Mouse (Mus musculus) hindbrain, embryonic 13.5 days (tissue): ENCODE results near the gene St3gal4. TPM values are rescaled to one million over a fixed set of nuclear protein-coding genes. Genes with fewer than 3 reads are reported as not detected.

ENCODE experiments used
- ATAC-seq: fragments of 200-750 bp; cut with Nextera tagmentation; 2 replicates; pipeline ENCODE4 v1.8.0; 2017; ENCODE audit warnings: moderate TSS enrichment; ENCODE audit not compliant: low FRiP score
- H3K27ac ChIP-seq: fragments of 300-500 bp; sonication (generic); 2 replicates; pipeline ENCODE4 v1.5.1; 2015; ENCODE audit warnings: inconsistent platforms, mild to moderate bottlenecking, moderate library complexity
- H3K27me3 ChIP-seq: fragments of 300-500 bp; sonication (generic); 2 replicates; pipeline ENCODE4 v1.6.1; 2015; ENCODE audit warnings: mild to moderate bottlenecking, inconsistent platforms
- H3K36me3 ChIP-seq: fragments of 300-500 bp; sonication (generic); 2 replicates; pipeline ENCODE4 v1.6.1; 2015; ENCODE audit warnings: mild to moderate bottlenecking, inconsistent platforms
- H3K4me1 ChIP-seq: fragments of 300-500 bp; sonication (generic); replicated peaks from 2 replicates; pipeline ENCODE4 v1.6.1; 2015; ENCODE audit warnings: inconsistent platforms
- H3K4me2 ChIP-seq: fragments of 300-500 bp; sonication (generic); 2 replicates; pipeline ENCODE4 v1.6.1; 2015; ENCODE audit warnings: inconsistent platforms, mild to moderate bottlenecking, moderate library complexity
- H3K4me3 ChIP-seq: fragments of 300-500 bp; sonication (generic); 2 replicates; pipeline ENCODE4 v1.5.1; 2015; ENCODE audit warnings: mild to moderate bottlenecking, inconsistent platforms
- H3K9ac ChIP-seq: fragments of 300-500 bp; sonication (generic); 2 replicates; pipeline ENCODE4 v1.6.1; 2015; ENCODE audit warnings: mild to moderate bottlenecking, inconsistent platforms
- H3K9me3 ChIP-seq: fragments of 300-500 bp; sonication (generic); 2 replicates; pipeline ENCODE4 v1.6.1; 2016; ENCODE audit warnings: inconsistent platforms
- WGBS: fragments of 180-500 bp; shearing (Covaris S2); methylation state at CpG from one replicate; pipeline ENCODE4 v1.1.7; 2015; 5-methylcytosine and 5-hydroxymethylcytosine counted together
- polyA plus RNA-seq: library from polyadenylated mRNA; unstranded; fragments of >200 nt; fragmentation: Nextera tagmentation; extraction: Ambion mirVana; gene quantifications from 2 replicates; pipeline ENCODE4 v1.2.1, GENCODE M21; 2015

Gene St3gal4
- polyA plus RNA-seq, 1 experiment from 2014 or later: 9.8 TPM

GRCm38 (mm10) chr9:35095726-35096125, 23.3 kb downstream of the St3gal4 start:
- no peaks in the 10 kb centered on the region for H3K4me1 ChIP-seq
- WGBS: 94% methylated on average over 1 of the region's 1 CpGs
- H3K4me2 ChIP-seq: no peak overlapping the region
- no peak overlapping the region for H3K9ac ChIP-seq
- ATAC-seq: no peak
- H3K27me3 ChIP-seq: no peaks in the 10 kb centered on the region
- no peak overlapping the region for H3K4me3 ChIP-seq
- H3K9me3 ChIP-seq: no peaks in the 10 kb centered on the region
- no peak overlapping the region for H3K27ac ChIP-seq
- no peaks in the 10 kb centered on the region for H3K36me3 ChIP-seq

- ATAC-seq: no peak
- Histone ChIP-seq H3K27ac (no peak overlapping the region), H3K4me3 (no peak overlapping the region), H3K9ac (no peak overlapping the region), H3K36me3 (no peaks in the 10 kb centered on the region), H3K27me3 (no peaks in the 10 kb centered on the region), H3K4me2 (no peak overlapping the region), H3K9me3 (no peaks in the 10 kb centered on the region), H3K4me1 (no peaks in the 10 kb centered on the region)
- 91% methylated on average over 3 of the region's 3 CpGs for WGBS
These were observed 25.7 kb downstream of the St3gal4 start for GRCm38 (mm10) chr9:35093350-35093749.

GRCm38 (mm10) chr9:35092904-35093303, 26.2 kb downstream of the St3gal4 start:
- H3K4me2 ChIP-seq: no peak overlapping the region
- 88% methylated on average over 2 of the region's 2 CpGs for WGBS
- no peak for ATAC-seq
- H3K4me3 ChIP-seq: no peak overlapping the region
- H3K27me3 ChIP-seq: no peaks in the 10 kb centered on the region
- no peaks in the 10 kb centered on the region for H3K9me3 ChIP-seq
- H3K27ac ChIP-seq: no peak overlapping the region
- no peaks in the 10 kb centered on the region for H3K4me1 ChIP-seq
- H3K36me3 ChIP-seq: no peaks in the 10 kb centered on the region
- H3K9ac ChIP-seq: no peak overlapping the region

GRCm38 (mm10) chr9:35061446-35061845, 57.6 kb downstream of the St3gal4 start:
- no peak for ATAC-seq
- H3K4me3 ChIP-seq: no peak overlapping the region
- WGBS: 78% methylated on average over 2 of the region's 2 CpGs
- no peak overlapping the region for H3K4me2 ChIP-seq
- no peak overlapping the region for H3K9ac ChIP-seq
- H3K36me3 ChIP-seq: no peaks in the 10 kb centered on the region
- no peaks in the 10 kb centered on the region for H3K4me1 ChIP-seq
- no peaks in the 10 kb centered on the region for H3K9me3 ChIP-seq
- H3K27ac ChIP-seq: no peak overlapping the region
- H3K27me3 ChIP-seq: no peaks in the 10 kb centered on the region

GRCm38 (mm10) chr9:35059881-35060280, 59.2 kb downstream of the St3gal4 start:
- Histone ChIP-seq H3K4me1 (no peaks in the 10 kb centered on the region), H3K9ac (no peak overlapping the region), H3K27me3 (no peaks in the 10 kb centered on the region), H3K27ac (no peak overlapping the region), H3K36me3 (no peaks in the 10 kb centered on the region), H3K9me3 (no peaks in the 10 kb centered on the region), H3K4me3 (no peak overlapping the region), H3K4me2 (no peak overlapping the region)
- ATAC-seq: no peak
- 89% methylated on average over 5 of the region's 5 CpGs for WGBS

GRCm38 (mm10) chr9:35058596-35059354, 60.3 kb downstream of the St3gal4 start:
- no peak overlapping the region for H3K27ac ChIP-seq
- H3K4me3 ChIP-seq: no peak overlapping the region
- no peak overlapping the region for H3K9ac ChIP-seq
- no peak overlapping the region for H3K4me2 ChIP-seq
- H3K4me1 ChIP-seq: no peaks in the 10 kb centered on the region
- ATAC-seq: no peak
- WGBS: 95% methylated on average over 2 of the region's 2 CpGs
- H3K27me3 ChIP-seq: no peaks in the 10 kb centered on the region
- no peaks in the 10 kb centered on the region for H3K9me3 ChIP-seq
- H3K36me3 ChIP-seq: no peaks in the 10 kb centered on the region

- H3K9me3 ChIP-seq: no peaks in the 10 kb centered on the region
- no peak for ATAC-seq
- no peaks in the 10 kb centered on the region for H3K4me1 ChIP-seq
- H3K36me3 ChIP-seq: peaks cover 3% of the 10 kb centered on the region
- H3K4me3 ChIP-seq: no peak overlapping the region
- WGBS: 95% methylated on average over 4 of the region's 4 CpGs
- no peaks in the 10 kb centered on the region for H3K27me3 ChIP-seq
- H3K9ac ChIP-seq: no peak overlapping the region
- no peak overlapping the region for H3K27ac ChIP-seq
- no peak overlapping the region for H3K4me2 ChIP-seq
These were observed 60.9 kb downstream of the St3gal4 start for GRCm38 (mm10) chr9:35058186-35058585.

GRCm38 (mm10) chr9:35057631-35058030, 61.4 kb downstream of the St3gal4 start:
- H3K4me1 ChIP-seq: no peaks in the 10 kb centered on the region
- H3K4me2 ChIP-seq: no peak overlapping the region
- H3K27ac ChIP-seq: no peak overlapping the region
- H3K4me3 ChIP-seq: no peak overlapping the region
- no peak for ATAC-seq
- H3K27me3 ChIP-seq: no peaks in the 10 kb centered on the region
- H3K36me3 ChIP-seq: peaks cover 8% of the 10 kb centered on the region
- no peaks in the 10 kb centered on the region for H3K9me3 ChIP-seq
- no peak overlapping the region for H3K9ac ChIP-seq
- WGBS: 86% methylated on average over 6 of the region's 6 CpGs

- 97% methylated on average over 3 of the region's 3 CpGs for WGBS
- Histone ChIP-seq H3K36me3 (peaks cover 16% of the 10 kb centered on the region), H3K4me2 (no peak overlapping the region), H3K27ac (no peak overlapping the region), H3K9ac (no peak overlapping the region), H3K27me3 (no peaks in the 10 kb centered on the region), H3K4me1 (no peaks in the 10 kb centered on the region), H3K4me3 (no peak overlapping the region), H3K9me3 (no peaks in the 10 kb centered on the region)
- ATAC-seq: no peak
These were observed 62.5 kb downstream of the St3gal4 start for GRCm38 (mm10) chr9:35056611-35057010.

- Histone ChIP-seq H3K27ac (no peak overlapping the region), H3K4me3 (no peak overlapping the region), H3K27me3 (no peaks in the 10 kb centered on the region), H3K4me1 (no peaks in the 10 kb centered on the region), H3K36me3 (peaks cover 16% of the 10 kb centered on the region), H3K4me2 (no peak overlapping the region), H3K9ac (no peak overlapping the region), H3K9me3 (no peaks in the 10 kb centered on the region)
- WGBS: 92% methylated on average over 11 of the region's 11 CpGs
- no peak for ATAC-seq
These were observed 63.3 kb downstream of the St3gal4 start for GRCm38 (mm10) chr9:35055528-35056330.

GRCm38 (mm10) chr9:35053669-35054068, 65.4 kb downstream of the St3gal4 start:
- no peak for ATAC-seq
- no peaks in the 10 kb centered on the region for H3K9me3 ChIP-seq

GRCm38 (mm10) chr9:35053081-35053480, 66.0 kb downstream of the St3gal4 start:
- 93% methylated on average over 16 of the region's 16 CpGs for WGBS
- Histone ChIP-seq H3K9ac (no peak overlapping the region), H3K4me1 (no peaks in the 10 kb centered on the region), H3K36me3 (peaks cover 16% of the 10 kb centered on the region), H3K27me3 (no peaks in the 10 kb centered on the region), H3K4me2 (no peak overlapping the region), H3K4me3 (no peak overlapping the region), H3K9me3 (no peaks in the 10 kb centered on the region), H3K27ac (no peak overlapping the region)
- ATAC-seq: no peak

More at GRCm38 (mm10) chr9:35053669-35054068, 65.4 kb downstream of the St3gal4 start:
- Histone ChIP-seq H3K27ac (no peak overlapping the region), H3K36me3 (peaks cover 16% of the 10 kb centered on the region), H3K4me1 (no peaks in the 10 kb centered on the region), H3K27me3 (no peaks in the 10 kb centered on the region), H3K4me2 (no peak overlapping the region), H3K4me3 (no peak overlapping the region), H3K9ac (no peak overlapping the region)
- WGBS: 71% methylated on average over 3 of the region's 3 CpGs
